Comparison of ENCODE assay signal across 7 mouse cellular contexts in the genomic region with DNA sequence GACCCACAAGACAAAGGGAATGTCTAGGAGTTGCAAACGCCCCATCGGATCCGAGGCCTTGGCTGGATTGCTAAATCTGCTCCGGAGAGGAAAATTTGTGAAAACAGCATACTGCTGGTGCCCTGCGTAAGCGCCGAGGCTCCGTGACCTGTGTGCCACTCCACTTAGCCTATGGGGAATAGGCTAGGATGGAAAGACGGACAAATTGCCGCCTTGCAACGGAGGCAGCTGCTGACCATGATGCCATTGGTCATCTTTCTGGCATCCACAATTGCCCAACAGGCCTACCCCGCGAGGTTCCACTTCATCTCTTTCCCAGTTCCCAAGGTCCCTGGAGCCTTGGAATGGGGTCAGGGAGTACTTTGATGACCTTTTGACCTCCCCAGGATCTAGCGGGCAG. TPM values are rescaled to one million over a fixed set of nuclear protein-coding genes. Genes with fewer than 3 reads are reported as not detected.
DNase-seq lines count a peak whose midpoint lies in the region; ATAC-seq and TF ChIP-seq lines count a peak whose summit lies in the region.

No protein-coding gene starts in this region.

- ATAC-seq in lung, postnatal 0 days = peak; percentile 5; the same call in 1 of the 2 replicates
- ATAC-seq in limb, embryonic 13.5 days (ENCODE audit: low FRiP score, low read depth) = no peak
- no peak; the same call in 1 of the 2 replicates for ATAC-seq in stomach, embryonic 14.5 days (ENCODE audit: insufficient number of reproducible peaks, insufficient read depth, low FRiP score, low read depth)

- DNase-seq in lung, postnatal 0 days (ENCODE audit: low spot score) = no peak
- no peak for DNase-seq in lung, adult 18-20 months
- DNase-seq in right cerebral cortex, adult 2 months (ENCODE audit: low spot score in 2 of 2) = no peak
- DNase-seq in left cerebral cortex, postnatal 25 days (ENCODE audit: low spot score in 2 of 2) = no peak

- no peak for TF ChIP-seq CTCF in lung, postnatal 0 days (IDR thresholded peaks at IDR 0.05)
- TF ChIP-seq CTCF in embryonic fibroblast, embryonic 13.5 days (IDR thresholded peaks at IDR 0.05; ENCODE audit: borderline replicate concordance, insufficient read depth, low read length) = no peak

- no peaks in the 10 kb centered on the region for H3K36me3 ChIP-seq in lung, postnatal 0 days (ENCODE audit: insufficient read depth, low read length)
- H3K36me3 ChIP-seq in limb, embryonic 13.5 days = peaks cover 28% of the 10 kb centered on the region
- peaks cover 13% of the 10 kb centered on the region for H3K36me3 ChIP-seq in stomach, embryonic 14.5 days (ENCODE audit: control insufficient read depth, insufficient read depth, low read length)

- no peaks in the 10 kb centered on the region for H3K27me3 ChIP-seq in lung, postnatal 0 days (replicated peaks; ENCODE audit: insufficient read depth, low read length)
- peaks cover 4% of the 10 kb centered on the region; the same call in 1 of the 2 replicates for H3K27me3 ChIP-seq in limb, embryonic 13.5 days
- H3K27me3 ChIP-seq in stomach, embryonic 14.5 days (ENCODE audit: control insufficient read depth, insufficient read depth, low read length) = no peaks in the 10 kb centered on the region

- WGBS in lung, postnatal 0 days = 0% methylated on average over 14 of the region's 14 CpGs
- under 1% methylated on average over 14 of the region's 14 CpGs for WGBS in limb, embryonic 13.5 days
- WGBS in stomach, embryonic 14.5 days = under 1% methylated on average over 14 of the region's 14 CpGs

- intact Hi-C loops in left cerebral cortex, postnatal 25 days (cut with DNase I) = no loop called here

- H3K9ac ChIP-seq in lung, postnatal 0 days (replicated peaks; ENCODE audit: low read depth) = no peak overlapping the region
- peak overlapping the region; percentile 74 for H3K9ac ChIP-seq in limb, embryonic 13.5 days
- peak overlapping the region; percentile 31 for H3K9ac ChIP-seq in stomach, embryonic 14.5 days (replicated peaks; ENCODE audit: low read depth, low read length)

- H3K9me3 ChIP-seq in lung, postnatal 0 days (ENCODE audit: low read length) = no peaks in the 10 kb centered on the region
- H3K9me3 ChIP-seq in limb, embryonic 13.5 days = no peaks in the 10 kb centered on the region
- H3K9me3 ChIP-seq in stomach, embryonic 14.5 days (ENCODE audit: control insufficient read depth, low read depth, low read length) = no peaks in the 10 kb centered on the region

- peak overlapping the region; percentile 95 for H3K4me2 ChIP-seq in lung, postnatal 0 days (replicated peaks; ENCODE audit: low read depth, low read length)
- H3K4me2 ChIP-seq in limb, embryonic 13.5 days (replicated peaks) = peak overlapping the region; percentile 87
- peak overlapping the region; percentile 68 for H3K4me2 ChIP-seq in stomach, embryonic 14.5 days (replicated peaks; ENCODE audit: low read depth, low read length)

- H3K4me1 ChIP-seq in lung, postnatal 0 days (ENCODE audit: insufficient read depth, low read depth, low read length) = no peaks in the 10 kb centered on the region; the same call in 1 of the 2 replicates
- H3K4me1 ChIP-seq in embryonic fibroblast, embryonic 13.5 days (ENCODE audit: control insufficient read depth, insufficient read depth, low read length) = 0 out of 2 replicates have a peak, but pooled peaks cover 8% of the 10 kb centered on the region
- H3K4me1 ChIP-seq in limb, embryonic 13.5 days = peaks cover 29% of the 10 kb centered on the region
- H3K4me1 ChIP-seq in stomach, embryonic 14.5 days (ENCODE audit: control insufficient read depth, insufficient read depth, low read length) = peaks cover 22% of the 10 kb centered on the region

- no peak for TF ChIP-seq POLR2A in embryonic fibroblast, embryonic 13.5 days (IDR thresholded peaks at IDR 0.05; ENCODE audit: low read depth, low read length)

- TF ChIP-seq EP300 in lung, postnatal 0 days (IDR thresholded peaks at IDR 0.05) = no peak

- H3K27ac ChIP-seq in lung, postnatal 0 days (ENCODE audit: low read length) = no peak overlapping the region
- H3K27ac ChIP-seq in embryonic fibroblast, embryonic 13.5 days (ENCODE audit: insufficient read depth, low read length) = no peak overlapping the region
- no peak overlapping the region for H3K27ac ChIP-seq in limb, embryonic 13.5 days
- no peak overlapping the region for H3K27ac ChIP-seq in stomach, embryonic 14.5 days (ENCODE audit: low read length)

- peak overlapping the region; percentile 60 for H3K4me3 ChIP-seq in lung, postnatal 0 days (ENCODE audit: low read depth, low read length)
- H3K4me3 ChIP-seq in embryonic fibroblast, embryonic 13.5 days (ENCODE audit: insufficient read depth, low read length) = peak overlapping the region; percentile 78
- H3K4me3 ChIP-seq in limb, embryonic 13.5 days = peak overlapping the region; percentile 70
- peak overlapping the region; percentile 67 for H3K4me3 ChIP-seq in stomach, embryonic 14.5 days (ENCODE audit: low read depth, low read length)

RNA-seq across cellular contexts. Expression of a gene that starts 0.8 kb away (rescaled TPM):
- 6.1 and 7.3 TPM in 2 replicates for polyA plus RNA-seq in lung, postnatal 0 days (2015; fragmentation: Nextera tagmentation; extraction: Ambion mirVana)
- polyA plus RNA-seq in embryonic fibroblast, embryonic 13.5 days (2011; ENCODE audit: insufficient read length, low read depth, missing spikeins) = 26.6 and 32.9 TPM in 2 replicates
- polyA plus RNA-seq in limb, embryonic 13.5 days (2015; fragmentation: Nextera tagmentation; extraction: Ambion mirVana) = 99.8 and 103 TPM in 2 replicates
- polyA plus RNA-seq in stomach, embryonic 14.5 days (2014; fragmentation: Nextera tagmentation; extraction: Ambion mirVana) = 106 and 114 TPM in 2 replicates
- total RNA-seq in left cerebral cortex, postnatal 25 days (2021) = under 1 TPM; 0.25 to 0.53 TPM

RNA-seq across cellular contexts. Expression of a gene that starts 5.3 kb away (rescaled TPM):
- polyA plus RNA-seq in lung, postnatal 0 days (2015; fragmentation: Nextera tagmentation; extraction: Ambion mirVana) = 0.27 and 0.30 TPM in 2 replicates
- 0.20 and 0.30 TPM in 2 replicates for polyA plus RNA-seq in embryonic fibroblast, embryonic 13.5 days (2011; ENCODE audit: insufficient read length, low read depth, missing spikeins)
- 0.27 and 0.33 TPM in 2 replicates for polyA plus RNA-seq in limb, embryonic 13.5 days (2015; fragmentation: Nextera tagmentation; extraction: Ambion mirVana)
- 0.11 TPM in 1 of 2 replicates, not detected in the other for polyA plus RNA-seq in stomach, embryonic 14.5 days (2014; fragmentation: Nextera tagmentation; extraction: Ambion mirVana)
- under 1 TPM in 1 of 2 experiments, not detected in 1; 0.14 TPM for total RNA-seq in left cerebral cortex, postnatal 25 days (2021)
